Mouse (Mus musculus) E14TG2a.4 (cell line): ENCODE data around the gene Olfr432.
"Not testable (repeated sequence)": the region's sequence is repeated elsewhere in the genome, so short reads cannot be mapped to it uniquely, and the experiment has no call there.

Source experiments
- CTCF ChIP-seq: conservative IDR thresholded peaks from 2 replicates; pipeline ENCODE4 v1.5.1; 2014; ENCODE audit warnings: low read length
- NANOG ChIP-seq: IDR thresholded peaks from 2 replicates; pipeline ENCODE4 v1.6.1; 2014; ENCODE audit warnings: borderline replicate concordance, low read length, mixed read lengths

DNA sequence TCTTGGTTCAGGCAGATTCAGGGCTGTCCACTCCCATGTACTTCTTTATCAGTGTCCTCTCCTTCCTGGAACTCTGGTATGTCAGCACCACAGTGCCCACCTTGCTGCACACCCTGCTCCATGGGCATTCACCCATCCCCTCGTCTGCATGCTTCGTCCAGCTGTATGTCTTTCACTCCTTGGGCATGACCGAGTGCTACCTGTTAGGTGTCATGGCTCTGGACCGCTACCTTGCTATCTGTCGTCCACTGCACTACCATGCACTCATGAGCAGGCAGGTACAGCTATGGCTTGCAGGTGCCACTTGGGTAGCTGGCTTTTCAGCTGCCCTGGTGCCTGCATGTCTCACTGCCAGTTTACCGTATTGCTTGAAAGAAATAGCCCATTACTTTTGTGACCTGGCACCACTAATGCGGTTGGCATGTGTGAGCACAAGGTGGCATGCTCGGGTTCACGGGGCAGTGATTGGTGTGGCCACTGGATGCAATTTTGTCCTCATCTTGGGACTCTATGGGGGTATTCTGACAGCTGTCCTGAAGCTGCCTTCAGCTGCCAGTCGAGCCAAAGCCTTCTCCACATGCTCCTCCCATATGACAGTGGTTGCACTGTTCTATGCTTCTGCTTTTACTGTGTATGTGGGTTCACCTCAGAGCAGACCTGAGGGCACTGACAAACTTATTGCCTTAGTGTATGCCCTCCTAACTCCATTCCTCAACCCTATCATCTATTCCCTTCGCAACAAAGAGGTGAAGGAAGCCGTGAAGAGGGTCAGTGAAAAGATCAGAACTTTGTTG lies 6.7 kb upstream of the Olfr432 start:
- TF ChIP-seq CTCF, NANOG: not testable (repeated sequence)
